Mouse (Mus musculus): Measurements from ENCODE around the gene Thsd7a.
A peak's percentile ranks its signal among the peaks of the same experiment; 100 is the strongest.

Thsd7a gene

DNA sequence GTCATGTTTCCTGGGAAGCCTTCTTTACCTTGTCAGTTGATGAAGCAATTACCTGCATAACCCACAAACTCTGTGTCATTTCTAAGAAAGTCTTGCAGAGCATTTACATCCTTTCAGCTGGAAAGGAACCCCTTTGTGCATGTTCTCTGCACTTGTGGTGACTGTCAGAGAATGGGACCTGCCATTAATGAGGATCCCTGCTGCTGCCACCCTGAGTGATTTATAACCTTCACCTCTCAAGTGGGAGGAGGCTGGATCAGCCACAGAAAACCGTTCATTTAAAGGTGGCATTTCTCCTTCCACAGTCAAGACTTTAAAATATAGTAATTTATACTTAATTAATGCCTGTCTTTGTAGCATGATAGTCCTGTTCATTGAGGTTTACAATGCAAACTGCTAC lies 99.6 kb downstream of the Thsd7a start:
- DNase-seq, result no peak

DNA sequence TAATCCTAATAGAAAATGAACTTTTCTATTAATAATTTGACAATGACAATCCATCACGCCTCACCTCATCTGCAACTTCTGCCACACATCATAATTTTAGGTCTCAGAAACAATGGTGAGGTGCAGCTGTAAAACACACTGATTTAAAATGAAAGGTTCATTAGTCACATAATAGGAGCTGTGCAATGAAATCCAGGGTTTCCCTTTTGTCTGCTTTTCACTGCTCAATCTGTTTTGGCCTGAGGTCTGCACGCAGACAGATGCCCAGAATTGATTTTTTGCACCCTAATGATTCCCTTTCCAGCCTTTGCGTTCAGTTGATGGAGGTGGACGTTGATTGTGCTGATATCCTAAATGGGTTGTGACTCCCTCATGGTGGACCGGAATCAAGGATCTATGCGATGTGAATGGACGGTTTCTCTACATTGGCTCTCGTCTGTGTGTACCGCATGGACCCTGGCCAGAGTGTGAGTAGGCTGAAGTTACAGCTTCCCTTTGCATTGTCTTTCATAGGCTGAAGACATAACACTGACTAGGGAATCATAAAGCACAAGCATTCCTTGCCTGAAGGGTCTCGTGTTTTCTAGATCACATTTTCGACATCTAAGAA lies 120.5 kb downstream of the Thsd7a start:
- DNase-seq, result no peak

DNA sequence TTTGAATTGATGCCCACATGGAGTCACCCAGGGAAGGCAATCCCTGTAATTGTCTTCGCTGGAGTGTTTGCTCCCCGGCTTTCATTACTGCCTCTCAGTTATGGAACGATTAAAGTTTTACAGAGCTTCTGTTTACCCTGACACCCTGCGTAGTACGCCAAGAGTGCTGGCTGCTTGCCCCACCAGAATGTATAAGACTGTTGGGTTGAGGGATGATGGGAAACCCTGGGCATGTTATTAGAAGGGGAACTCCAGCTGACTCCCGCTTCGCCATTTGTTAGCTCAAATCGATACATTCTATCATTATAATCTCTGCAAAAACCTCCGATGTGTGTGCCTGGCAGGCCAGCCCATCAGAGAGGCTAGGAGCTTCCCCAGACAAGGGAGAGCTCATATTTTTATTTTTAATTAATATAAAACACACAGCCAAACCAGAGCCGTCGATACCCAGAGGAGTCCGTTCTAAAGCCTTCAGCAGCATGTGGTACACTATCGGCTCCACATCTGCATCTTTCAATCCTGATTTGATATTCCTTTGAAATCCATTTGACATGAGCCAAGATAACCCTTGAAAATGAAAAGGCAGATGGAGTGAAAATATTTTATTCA lies 142.5 kb downstream of the Thsd7a start:
- peak in 1 of 2 experiments; percentile 21 for DNase-seq

DNA sequence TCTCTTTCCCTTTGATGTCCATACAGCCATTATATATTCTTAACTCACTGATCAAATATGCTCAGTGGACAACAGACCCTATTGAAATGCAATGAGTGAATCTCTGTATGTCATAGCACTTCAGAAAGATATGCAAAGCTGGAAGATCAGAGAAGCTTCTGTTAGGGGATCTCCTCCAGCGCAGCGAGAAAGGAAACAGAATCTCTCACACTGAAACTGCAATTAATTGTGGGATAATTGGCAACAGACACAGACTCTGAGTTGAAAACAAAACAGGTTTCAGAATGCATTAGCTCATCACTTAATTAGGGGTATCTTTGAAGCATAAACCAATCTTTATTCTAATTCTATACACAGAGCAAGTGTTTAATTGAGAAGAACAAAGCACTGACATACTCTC lies 146.3 kb downstream of the Thsd7a start:
- DNase-seq, result no peak

DNA sequence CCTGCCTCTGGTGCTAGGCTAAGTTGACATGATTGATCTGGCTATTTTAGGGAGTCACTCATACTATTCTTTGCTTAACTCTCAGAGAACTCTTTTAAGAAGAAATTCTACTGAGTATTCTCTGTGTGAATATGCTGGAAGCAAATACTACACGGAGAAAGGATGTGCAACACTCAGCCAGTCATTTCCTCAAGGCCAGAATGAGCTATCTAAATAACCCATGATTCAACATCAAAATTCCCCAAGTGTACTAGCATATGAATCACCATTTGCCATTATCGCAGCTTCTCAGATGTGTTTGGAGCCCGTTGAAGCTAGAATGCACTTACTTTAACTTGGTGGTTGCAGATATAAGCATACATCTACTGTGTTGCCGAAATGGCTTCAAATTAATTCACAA lies 147.0 kb downstream of the Thsd7a start:
- DNase-seq, result no peak

DNA sequence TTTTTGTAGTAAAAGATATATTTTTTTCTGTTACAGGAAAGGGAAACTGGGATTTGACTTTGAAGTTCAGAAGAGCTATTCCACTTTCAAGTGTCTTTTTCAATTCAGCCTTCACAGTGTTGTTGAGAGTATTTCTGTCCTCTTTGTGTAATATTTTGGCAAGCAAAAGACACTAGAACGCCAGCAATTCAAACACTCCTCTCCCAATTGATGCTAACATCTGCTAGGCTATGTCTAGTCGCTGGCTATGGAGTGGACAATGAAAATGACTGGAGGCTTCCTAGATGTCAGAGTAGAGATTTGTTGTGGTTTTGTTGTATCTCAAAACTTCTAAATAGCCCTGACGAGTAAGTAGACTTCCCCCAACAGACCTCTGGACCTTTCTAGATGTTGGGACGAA lies 164.8 kb downstream of the Thsd7a start:
- no peak for DNase-seq

DNA sequence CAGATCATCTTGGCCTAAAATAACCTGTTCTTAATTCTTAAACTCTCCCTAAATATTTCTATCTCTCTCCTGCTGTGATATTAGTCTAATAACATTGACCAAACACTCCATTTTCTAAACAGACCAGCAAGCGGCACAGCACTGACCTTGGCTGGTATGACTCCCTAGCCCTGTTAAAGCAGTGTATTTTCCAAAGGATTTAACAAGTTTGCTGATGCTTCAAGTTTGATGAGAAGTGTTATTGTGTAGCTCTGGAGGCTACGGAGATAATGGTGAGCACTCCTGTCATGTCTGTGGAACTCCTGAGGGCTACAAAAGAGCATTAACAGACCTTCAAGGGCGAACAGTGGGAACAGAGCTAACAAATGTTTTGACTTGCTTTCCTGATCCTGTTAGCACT lies 168.1 kb downstream of the Thsd7a start:
- no peak for DNase-seq

DNA sequence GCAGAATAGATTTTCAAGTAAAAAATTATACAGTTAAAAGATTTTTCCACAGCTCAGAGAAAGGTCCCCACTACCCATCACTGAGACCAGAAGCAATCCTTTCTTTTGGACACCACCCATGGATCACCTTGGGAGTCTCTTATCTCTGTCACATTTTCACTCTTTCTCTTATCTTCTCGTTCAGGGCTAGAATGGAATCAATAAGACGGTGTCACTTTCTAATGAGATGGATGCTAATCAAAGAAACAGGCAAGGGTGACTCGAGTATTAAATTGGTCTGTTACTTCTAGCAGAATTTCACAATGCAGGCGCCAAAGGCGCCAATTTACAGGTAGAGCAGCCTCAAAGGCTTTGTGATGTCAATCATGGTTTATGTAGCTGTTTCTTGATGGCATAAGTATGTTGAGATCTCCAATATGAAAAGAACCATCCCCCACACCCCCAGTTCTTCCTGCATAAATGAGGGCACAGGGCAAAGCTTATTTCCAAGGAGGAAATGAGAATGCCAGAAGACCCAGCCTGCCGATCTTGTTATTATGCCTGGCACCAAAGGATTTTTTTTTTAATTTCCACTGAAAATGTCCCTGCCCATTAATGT lies 173.5 kb downstream of the Thsd7a start:
- DNase-seq, result no peak

DNA sequence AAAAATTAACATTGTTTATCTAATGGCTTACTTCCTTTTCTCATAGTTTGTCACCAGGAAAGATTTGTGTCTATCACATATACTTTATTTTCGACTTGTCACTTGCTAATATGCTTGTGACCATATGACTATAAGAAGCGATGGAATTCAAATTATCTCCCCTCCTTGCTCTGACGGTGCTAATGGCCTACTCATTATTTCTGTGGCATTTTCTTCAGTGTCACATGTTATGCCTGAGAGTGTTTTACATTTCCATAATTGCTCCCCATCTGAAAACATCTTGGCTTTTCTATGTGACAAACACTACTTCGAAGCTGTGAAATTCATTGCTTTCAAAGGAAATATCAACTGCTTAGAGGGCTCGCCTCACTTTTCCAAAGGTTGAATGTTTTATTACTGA lies 177.0 kb downstream of the Thsd7a start:
- DNase-seq, result no peak

DNA sequence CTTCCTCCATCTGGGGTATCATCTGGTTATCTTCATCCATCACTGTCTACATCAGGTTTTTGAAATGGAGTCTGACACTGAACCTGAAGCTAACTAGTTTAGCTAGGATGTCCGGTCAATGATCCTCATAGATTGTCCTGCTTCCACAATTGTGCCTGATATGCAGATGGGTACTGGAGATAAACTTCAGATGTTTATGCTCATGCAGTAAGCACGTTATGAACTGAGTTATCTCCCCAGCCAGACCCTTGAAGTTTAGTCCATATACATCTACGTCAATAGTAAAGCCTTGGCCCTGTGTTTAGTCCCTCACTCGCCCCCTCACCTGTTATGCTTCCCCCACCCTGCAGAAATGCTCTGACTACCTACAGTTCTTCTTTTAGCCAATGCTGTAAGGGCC lies 184.1 kb downstream of the Thsd7a start:
- DNase-seq, result no peak

DNA sequence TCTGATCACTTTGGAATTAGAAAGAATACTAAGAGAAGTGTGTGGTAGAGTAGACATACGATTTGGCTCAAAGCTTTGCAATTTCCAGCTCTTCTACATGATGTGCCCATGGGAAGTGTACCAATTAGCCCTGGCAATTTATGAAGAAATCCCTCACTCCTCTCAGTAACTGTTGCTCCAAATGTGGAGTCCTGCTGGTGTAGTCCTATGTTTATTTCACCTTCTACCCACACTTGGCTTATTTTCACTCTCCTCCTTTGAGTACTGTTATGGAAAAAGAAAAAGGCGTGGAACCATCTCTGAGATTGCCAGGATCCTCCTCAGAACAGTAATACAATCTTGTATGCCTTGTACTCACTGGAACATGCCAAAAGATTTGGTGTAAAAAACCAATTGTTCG lies 186.9 kb downstream of the Thsd7a start:
- DNase-seq, result no peak

DNA sequence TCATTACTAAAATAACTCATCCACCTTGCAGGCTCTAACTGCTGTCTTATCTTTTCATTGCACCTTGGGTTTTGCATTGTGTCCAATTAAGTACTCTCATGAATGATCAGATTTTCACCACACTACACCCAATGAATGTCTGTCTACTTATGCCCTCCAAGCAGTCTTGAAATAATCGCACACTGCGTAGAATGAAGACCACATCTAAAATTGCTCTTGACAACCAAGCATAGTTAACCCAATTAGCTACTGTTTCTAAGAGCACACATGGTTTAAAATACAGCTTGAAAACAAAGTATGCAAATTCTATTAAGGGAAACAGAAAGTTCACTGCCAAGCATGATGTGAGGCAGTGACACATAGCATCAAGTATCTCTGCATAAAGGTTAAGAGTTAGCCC lies 188.7 kb downstream of the Thsd7a start:
- no peak for DNase-seq

DNA sequence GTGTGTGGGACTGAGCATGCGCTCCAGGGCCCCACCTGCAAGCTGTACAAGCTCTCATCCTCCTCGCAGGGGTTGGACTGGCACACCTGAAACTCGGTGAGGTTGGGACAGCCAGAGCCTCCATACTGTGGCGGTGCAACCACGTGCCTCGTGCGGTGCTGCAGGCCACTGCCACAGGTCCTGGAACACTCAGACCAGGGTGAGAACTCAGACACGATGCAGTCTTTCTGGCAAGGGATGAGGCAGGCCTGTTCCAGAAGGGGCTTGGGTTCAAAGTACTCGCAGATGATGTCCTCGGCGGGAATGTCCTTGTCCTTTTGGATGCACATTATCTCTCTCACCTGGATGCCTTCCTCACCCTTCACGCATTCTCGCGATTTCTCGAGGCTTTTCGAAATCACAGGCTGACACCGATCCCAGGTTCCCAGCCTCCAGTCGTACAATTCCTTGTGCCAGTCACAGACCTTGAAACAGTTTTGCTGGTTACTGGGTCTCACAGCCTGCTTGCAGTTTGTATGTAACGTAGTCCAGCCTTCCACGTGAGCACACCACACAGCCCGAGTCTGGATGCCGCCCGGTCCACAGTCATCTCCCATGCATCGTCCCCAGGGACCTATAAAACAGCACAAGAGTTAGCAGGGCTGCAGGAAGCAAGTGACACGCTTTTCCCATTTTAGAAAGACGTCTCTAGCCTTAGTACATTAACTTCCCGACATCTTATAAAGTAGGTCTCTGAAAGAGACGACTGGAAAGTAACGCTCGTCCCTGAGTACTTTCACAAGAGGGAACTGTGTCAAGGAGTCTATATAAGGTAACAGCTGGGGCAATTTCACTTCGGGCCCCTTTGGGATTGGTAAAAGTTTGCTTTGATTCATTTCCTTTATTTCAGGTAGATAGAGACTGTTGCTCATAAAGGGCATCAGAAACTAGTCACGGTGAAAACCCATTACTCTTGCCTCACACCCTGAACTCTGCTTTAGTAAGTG lies 193.8 kb downstream of the Thsd7a start:
- DNase-seq, result no peak

DNA sequence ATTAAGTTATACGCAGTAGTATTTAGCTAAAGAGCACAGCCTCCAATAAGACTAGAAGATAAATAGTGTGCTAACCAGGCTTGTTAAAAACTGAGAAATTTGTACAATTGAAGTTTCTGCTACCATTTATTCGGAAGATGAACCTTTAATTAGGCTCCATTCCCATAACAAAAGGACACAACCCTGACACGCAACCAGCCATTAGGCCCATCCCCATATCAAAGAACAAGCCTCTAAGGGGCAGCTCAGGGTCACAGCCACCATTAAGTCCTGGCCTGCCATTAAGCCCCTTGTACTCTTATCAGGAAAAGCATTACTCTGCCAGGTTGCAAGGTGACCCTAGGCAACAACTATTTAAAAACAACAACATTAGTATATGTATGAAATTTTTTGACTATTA lies 198.0 kb downstream of the Thsd7a start:
- no peak for DNase-seq

DNA sequence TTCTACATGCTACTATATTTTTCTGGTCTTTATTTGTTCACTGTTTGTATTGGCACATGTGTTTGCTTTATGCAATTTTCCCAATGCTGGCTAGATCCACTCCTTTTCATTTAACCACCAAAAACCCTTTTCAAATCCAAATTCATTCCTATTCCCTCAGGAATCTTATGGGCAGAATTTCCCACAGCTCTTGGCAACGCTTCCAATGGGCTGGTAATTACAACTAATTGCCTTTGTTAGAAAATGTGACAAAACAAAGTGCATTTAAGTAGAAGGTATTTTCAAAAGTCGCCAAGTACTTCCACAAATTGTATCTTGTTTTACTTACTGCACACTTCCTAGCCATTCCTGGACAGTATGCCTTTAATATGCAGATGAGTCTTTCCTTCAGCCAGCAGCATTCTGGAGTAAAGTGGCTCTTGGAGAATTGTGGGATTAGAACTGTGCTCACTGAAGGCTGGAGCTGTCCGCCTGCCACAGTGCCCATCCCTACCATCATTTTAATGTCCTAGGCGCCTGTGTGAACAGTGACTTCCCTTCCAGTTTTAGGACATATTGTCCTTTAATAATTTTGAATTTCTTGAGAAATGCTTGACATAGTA lies 199.1 kb downstream of the Thsd7a start:
- no peak for DNase-seq

DNA sequence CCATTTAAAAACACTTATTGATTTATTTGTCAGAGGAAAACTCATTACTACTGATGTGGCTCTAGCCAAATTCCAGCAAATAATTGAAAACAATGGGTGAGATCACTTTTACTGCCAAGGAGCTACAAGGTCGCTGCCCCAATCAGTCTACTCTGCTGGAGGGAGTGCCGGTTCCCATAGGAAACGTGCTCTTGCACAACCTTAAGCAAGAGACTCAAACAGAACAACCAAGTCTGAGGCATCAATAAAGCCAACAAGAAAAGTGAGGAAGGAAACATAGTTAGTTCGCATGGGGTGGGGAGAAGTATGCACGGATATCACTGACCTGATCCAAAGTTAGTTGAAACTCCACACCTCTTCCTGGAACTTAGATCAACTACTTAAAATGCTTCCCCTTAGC lies 205.1 kb downstream of the Thsd7a start:
- no peak for DNase-seq

DNA sequence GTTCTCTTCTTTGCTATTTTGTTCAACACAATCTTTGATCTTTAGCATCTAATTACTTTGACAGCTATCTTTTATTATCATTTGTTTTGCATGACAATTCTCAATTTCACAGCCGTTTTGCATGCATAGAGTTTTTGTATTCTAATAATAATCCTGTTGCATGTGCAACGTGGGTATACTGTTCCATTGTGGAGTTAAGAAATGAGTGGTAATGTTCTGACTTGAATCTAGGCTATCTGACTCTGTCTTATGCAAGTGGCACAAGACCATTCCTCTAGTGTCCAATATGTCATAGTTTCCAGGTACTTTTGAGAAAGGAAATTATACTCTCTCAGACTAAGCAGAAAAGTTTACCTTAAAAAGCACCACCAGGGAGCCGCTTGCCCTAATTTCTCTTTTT lies 206.7 kb downstream of the Thsd7a start:
- DNase-seq, result no peak

DNA sequence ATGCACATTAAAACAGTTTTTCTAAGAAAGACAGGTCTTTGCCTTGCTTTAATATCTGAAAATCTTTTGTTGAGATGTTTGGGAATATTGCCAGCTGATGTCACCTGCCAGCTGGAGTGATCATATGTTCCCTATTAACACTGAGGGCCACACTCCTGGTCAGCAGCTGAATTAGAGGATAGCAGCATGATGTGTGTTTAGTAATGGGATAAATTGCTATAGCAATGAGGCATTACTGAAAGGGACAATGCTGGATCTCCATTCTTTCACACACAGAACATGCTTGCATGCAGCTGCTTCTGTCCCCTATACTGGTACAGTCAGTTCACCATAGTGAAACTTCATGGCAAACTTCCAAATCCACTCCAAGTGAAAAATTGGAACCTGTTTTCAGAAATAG lies 230.1 kb downstream of the Thsd7a start:
- DNase-seq, result no peak

DNA sequence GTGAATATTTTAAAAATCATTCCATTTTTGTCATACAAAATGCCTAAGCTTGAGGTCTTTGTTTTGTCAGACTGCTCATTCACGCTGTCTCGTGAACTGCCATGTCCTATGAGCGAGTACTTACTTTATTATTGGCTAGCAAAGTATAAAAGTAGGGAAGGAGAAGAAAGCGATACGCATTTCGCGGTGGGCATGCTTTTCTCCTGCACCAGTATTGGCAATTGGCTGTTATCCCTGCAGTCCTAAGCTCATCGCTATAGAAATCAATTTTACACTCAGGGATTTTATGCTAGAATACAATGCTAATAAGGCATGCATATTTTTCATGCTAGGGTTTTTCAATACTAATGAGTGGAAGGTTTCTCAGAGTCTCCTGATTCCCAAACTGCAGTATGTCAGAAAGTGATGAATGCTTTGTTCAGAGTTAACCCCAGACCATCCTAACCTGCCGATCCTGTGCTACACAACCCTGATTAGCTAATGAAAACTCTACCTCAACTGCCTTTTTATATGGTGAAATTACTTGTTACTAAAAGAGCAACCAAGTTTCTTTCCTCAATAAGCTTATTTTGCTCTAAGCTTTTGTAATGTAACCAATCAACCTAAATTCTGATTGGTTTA lies 230.8 kb downstream of the Thsd7a start:
- DNase-seq, result no peak

DNA sequence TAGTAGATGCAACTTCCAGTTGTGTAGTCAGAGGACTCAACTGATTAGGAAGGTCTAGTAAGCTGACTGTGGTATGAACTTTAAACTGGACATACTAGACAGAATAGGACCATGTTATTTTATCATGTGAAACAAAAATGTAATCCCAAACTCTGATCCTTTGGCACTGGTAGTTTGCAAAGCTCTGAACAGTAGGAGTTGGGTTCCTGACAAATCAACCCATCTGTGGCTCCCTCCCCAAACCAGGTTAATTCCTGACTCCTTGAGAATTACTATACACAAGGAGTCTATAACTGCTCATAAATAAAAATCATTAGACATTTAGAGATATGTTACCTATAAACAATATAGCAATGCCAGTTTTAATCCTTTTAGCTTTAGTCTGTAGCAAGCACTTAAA lies 231.5 kb downstream of the Thsd7a start:
- no peak for DNase-seq

DNA sequence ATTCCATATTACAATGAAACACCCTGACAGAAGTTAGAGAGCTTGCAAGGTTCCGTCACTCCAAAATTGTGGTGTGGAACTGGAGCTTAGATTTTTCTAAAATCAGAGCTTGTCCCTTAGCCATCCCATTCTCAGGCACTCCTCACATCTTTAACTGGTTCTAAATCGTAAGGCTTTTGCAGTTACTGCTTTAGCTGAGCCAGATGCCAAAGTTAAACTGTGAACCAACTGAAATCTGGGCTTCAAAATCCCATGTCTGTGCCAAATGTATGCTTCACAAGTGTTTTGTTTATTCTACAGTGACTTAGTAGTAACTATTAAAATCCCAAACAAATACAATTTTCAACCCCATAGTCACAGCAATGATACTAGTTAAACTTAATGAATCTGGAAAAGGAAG lies 242.3 kb downstream of the Thsd7a start:
- DNase-seq, result no peak

DNA sequence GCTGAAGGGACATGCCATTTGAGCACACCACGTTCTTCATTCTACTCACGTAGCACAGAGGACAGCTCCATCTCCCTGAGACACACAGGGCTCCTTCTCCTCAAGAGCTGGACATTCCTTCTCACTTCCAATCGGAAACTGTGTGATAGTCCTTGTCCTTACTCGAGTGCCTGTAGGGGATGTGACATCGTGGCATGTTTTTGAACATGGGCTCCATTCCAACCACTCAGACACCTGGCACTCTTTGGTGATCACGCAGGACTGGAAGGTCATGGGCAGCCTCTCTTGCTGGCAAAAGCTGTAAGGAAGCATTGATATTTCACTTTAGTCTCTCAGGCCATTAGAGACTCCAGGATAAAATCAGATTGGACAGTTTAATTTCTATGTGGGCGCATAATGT lies 245.3 kb downstream of the Thsd7a start:
- DNase-seq, result no peak

DNA sequence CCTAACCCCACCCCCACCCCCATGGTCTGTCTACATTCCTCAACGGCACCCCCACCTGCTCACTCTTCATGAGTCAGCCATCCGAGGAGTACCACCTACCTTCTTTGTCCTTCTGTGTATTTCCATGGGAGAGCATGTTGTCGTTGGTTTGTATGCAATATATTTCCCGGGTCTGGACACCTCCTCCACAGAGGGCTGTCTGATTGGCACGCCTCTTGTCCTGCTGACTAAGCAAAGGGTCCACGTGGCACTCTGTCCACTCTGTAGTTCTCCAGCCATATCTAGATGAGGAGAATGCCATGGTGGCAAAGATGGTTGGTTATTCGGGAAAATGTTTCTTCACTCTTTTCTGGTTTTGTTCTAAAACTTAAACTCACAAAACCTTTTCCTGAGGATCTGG lies 248.3 kb downstream of the Thsd7a start:
- DNase-seq, result no peak

Data from lung, postnatal 4 days (tissue).